Mouse (Mus musculus) neural tube, embryonic 11.5 days (tissue): ENCODE data around the gene Myo16. TPM values are rescaled to one million over a fixed set of nuclear protein-coding genes. Genes with fewer than 3 reads are reported as not detected.

Experiments
- ATAC-seq: fragments of 200-750 bp; cut with Nextera tagmentation; 2 replicates; pipeline ENCODE4 v1.8.0; 2017; ENCODE audit warnings: moderate number of reproducible peaks, mild to moderate bottlenecking, moderate TSS enrichment, moderate library complexity; ENCODE audit not compliant: insufficient read depth, low FRiP score, low TSS enrichment
- DNase-seq: peaks from one replicate; pipeline ENCODE4 v3.0.0-alpha.2; 2015; ENCODE audit warnings: low spot score
- H3K27ac ChIP-seq: fragments of 300-500 bp; sonication (generic); 2 replicates; pipeline ENCODE4 v1.5.1; 2014; ENCODE audit warnings: low read depth, mild to moderate bottlenecking, low read length
- H3K27me3 ChIP-seq: fragments of 300-500 bp; sonication (generic); 2 replicates; pipeline ENCODE4 v1.6.1; 2014; ENCODE audit warnings: mild to moderate bottlenecking, low read length, mixed read lengths; ENCODE audit not compliant: control insufficient read depth, insufficient read depth
- H3K36me3 ChIP-seq: fragments of 300-500 bp; sonication (generic); 2 replicates; pipeline ENCODE4 v1.6.1; 2014; ENCODE audit warnings: mild to moderate bottlenecking, low read length, moderate library complexity, mixed read lengths; ENCODE audit not compliant: control insufficient read depth, insufficient read depth
- H3K4me1 ChIP-seq: fragments of 300-500 bp; sonication (generic); 2 replicates; pipeline ENCODE4 v1.6.1; 2014; ENCODE audit warnings: low read length, mixed read lengths; ENCODE audit not compliant: control insufficient read depth, insufficient read depth
- H3K4me2 ChIP-seq: fragments of 300-500 bp; sonication (generic); 2 replicates; pipeline ENCODE4 v1.6.1; 2014; ENCODE audit warnings: low read depth, mild to moderate bottlenecking, moderate library complexity
- H3K4me3 ChIP-seq: fragments of 300-500 bp; sonication (generic); 2 replicates; pipeline ENCODE4 v1.5.1; 2014; ENCODE audit warnings: low read depth, low read length
- H3K9ac ChIP-seq: fragments of 300-500 bp; sonication (generic); 2 replicates; pipeline ENCODE4 v1.6.1; 2014; ENCODE audit warnings: mild to moderate bottlenecking, low read length
- H3K9me3 ChIP-seq: fragments of 300-500 bp; sonication (generic); 2 replicates; pipeline ENCODE4 v1.6.1; 2016; ENCODE audit warnings: low read length; ENCODE audit not compliant: control insufficient read depth
- WGBS: fragments of 180-500 bp; shearing (Covaris S2); extraction: QIAGEN DNeasy Blood & Tissue Kit; methylation state at CpG from one replicate; pipeline ENCODE4 v1.1.7; 2014; 5-methylcytosine and 5-hydroxymethylcytosine counted together
- polyA plus RNA-seq: library from polyadenylated mRNA; unstranded; fragments of >200 nt; fragmentation: Nextera tagmentation; extraction: Ambion mirVana; gene quantifications from 2 replicates; pipeline ENCODE4 v1.2.1, GENCODE M21; 2014

The Myo16 gene
- polyA plus RNA-seq, 1 experiment from 2014 or later: 2.5 TPM

GRCm38 (mm10) chr8:10394506-10394905 lies 240.8 kb downstream of the Myo16 start:
- DNase-seq (no peak), ATAC-seq (no peak)
- Histone ChIP-seq H3K4me2 (no peak overlapping the region), H3K27ac (0 out of 2 replicates have a peak overlapping the region, but pooled peaks have one; percentile 14), H3K9me3 (no peaks in the 10 kb centered on the region), H3K9ac (no peak overlapping the region), H3K36me3 (no peaks in the 10 kb centered on the region), H3K4me1 (no peaks in the 10 kb centered on the region), H3K4me3 (no peak overlapping the region), H3K27me3 (no peaks in the 10 kb centered on the region)
- WGBS: 82% methylated on average over 2 of the region's 2 CpGs

- H3K9me3 ChIP-seq: no peaks in the 10 kb centered on the region
- WGBS: 62% methylated on average over 7 of the region's 7 CpGs
- H3K9ac ChIP-seq: no peak overlapping the region
- H3K36me3 ChIP-seq: no peaks in the 10 kb centered on the region
- no peaks in the 10 kb centered on the region for H3K27me3 ChIP-seq
- H3K27ac ChIP-seq: no peak overlapping the region
- ATAC-seq (no peak), DNase-seq (no peak)
- no peaks in the 10 kb centered on the region for H3K4me1 ChIP-seq
- H3K4me2 ChIP-seq: no peak overlapping the region
- H3K4me3 ChIP-seq: no peak overlapping the region
Observed at GRCm38 (mm10) chr8:10395146-10395545, 241.4 kb downstream of the Myo16 start.

GRCm38 (mm10) chr8:10402606-10403005 lies 248.9 kb downstream of the Myo16 start:
- H3K36me3 ChIP-seq: no peaks in the 10 kb centered on the region
- ATAC-seq (no peak), DNase-seq (peak; percentile 68)
- H3K4me2 ChIP-seq: no peak overlapping the region
- H3K27ac ChIP-seq: no peak overlapping the region
- H3K9me3 ChIP-seq: no peaks in the 10 kb centered on the region
- H3K27me3 ChIP-seq: no peaks in the 10 kb centered on the region
- H3K4me1 ChIP-seq: no peaks in the 10 kb centered on the region
- WGBS: 13% methylated on average over 4 of the region's 4 CpGs
- no peak overlapping the region for H3K4me3 ChIP-seq
- H3K9ac ChIP-seq: no peak overlapping the region

GRCm38 (mm10) chr8:10405469-10405868 lies 251.8 kb downstream of the Myo16 start:
- Histone ChIP-seq H3K36me3 (no peaks in the 10 kb centered on the region), H3K4me2 (no peak overlapping the region), H3K4me1 (no peaks in the 10 kb centered on the region), H3K4me3 (no peak overlapping the region), H3K9ac (no peak overlapping the region), H3K27ac (no peak overlapping the region), H3K27me3 (no peaks in the 10 kb centered on the region), H3K9me3 (no peaks in the 10 kb centered on the region)
- DNase-seq (peak; percentile 74), ATAC-seq (no peak)
- WGBS: 43% methylated on average over 8 of the region's 8 CpGs

- H3K36me3 ChIP-seq: no peaks in the 10 kb centered on the region
- ATAC-seq (no peak), DNase-seq (no peak)
- H3K27me3 ChIP-seq: no peaks in the 10 kb centered on the region
- no peak overlapping the region for H3K9ac ChIP-seq
- no peaks in the 10 kb centered on the region for H3K4me1 ChIP-seq
- no peak overlapping the region for H3K4me2 ChIP-seq
- 83% methylated on average over 9 of the region's 9 CpGs for WGBS
- no peaks in the 10 kb centered on the region for H3K9me3 ChIP-seq
- H3K27ac ChIP-seq: no peak overlapping the region
- H3K4me3 ChIP-seq: no peak overlapping the region
Observed at GRCm38 (mm10) chr8:10409043-10409442, 255.3 kb downstream of the Myo16 start.

- Histone ChIP-seq H3K27me3 (no peaks in the 10 kb centered on the region), H3K9ac (no peak overlapping the region), H3K4me3 (no peak overlapping the region), H3K9me3 (no peaks in the 10 kb centered on the region), H3K4me2 (no peak overlapping the region), H3K27ac (no peak overlapping the region), H3K4me1 (no peaks in the 10 kb centered on the region), H3K36me3 (no peaks in the 10 kb centered on the region)
- no peak for ATAC-seq
- WGBS: 84% methylated on average over 4 of the region's 4 CpGs
- no peak for DNase-seq
Observed at GRCm38 (mm10) chr8:10411511-10411910, 257.8 kb downstream of the Myo16 start.

- no peak overlapping the region for H3K27ac ChIP-seq
- H3K9ac ChIP-seq: no peak overlapping the region
- H3K4me2 ChIP-seq: no peak overlapping the region
- no peaks in the 10 kb centered on the region for H3K4me1 ChIP-seq
- 88% methylated on average over 8 of the region's 8 CpGs for WGBS
- H3K36me3 ChIP-seq: no peaks in the 10 kb centered on the region
- DNase-seq: no peak
- ATAC-seq: no peak
- H3K27me3 ChIP-seq: no peaks in the 10 kb centered on the region
- H3K4me3 ChIP-seq: no peak overlapping the region
- no peaks in the 10 kb centered on the region for H3K9me3 ChIP-seq
Observed at GRCm38 (mm10) chr8:10413881-10414280, 260.2 kb downstream of the Myo16 start.

GRCm38 (mm10) chr8:10414684-10415212 lies 261.0 kb downstream of the Myo16 start:
- Histone ChIP-seq H3K4me1 (no peaks in the 10 kb centered on the region), H3K9ac (no peak overlapping the region), H3K9me3 (no peaks in the 10 kb centered on the region), H3K36me3 (no peaks in the 10 kb centered on the region), H3K4me2 (no peak overlapping the region), H3K27ac (no peak overlapping the region), H3K27me3 (no peaks in the 10 kb centered on the region), H3K4me3 (no peak overlapping the region)
- DNase-seq (peak; percentile 80), ATAC-seq (no peak)
- WGBS: 27% methylated on average over 6 of the region's 6 CpGs

GRCm38 (mm10) chr8:10415288-10415687 lies 261.6 kb downstream of the Myo16 start:
- Histone ChIP-seq H3K36me3 (no peaks in the 10 kb centered on the region), H3K27ac (no peak overlapping the region), H3K27me3 (no peaks in the 10 kb centered on the region), H3K4me2 (no peak overlapping the region), H3K9ac (no peak overlapping the region), H3K4me1 (no peaks in the 10 kb centered on the region), H3K4me3 (no peak overlapping the region), H3K9me3 (no peaks in the 10 kb centered on the region)
- WGBS: 42% methylated on average over 7 of the region's 7 CpGs
- no peak for ATAC-seq
- DNase-seq: no peak
